Mouse (Mus musculus) forebrain, embryonic 11.5 days (tissue): Measurements from ENCODE around the gene Notch4. TPM values are rescaled to one million over a fixed set of nuclear protein-coding genes. Genes with fewer than 3 reads are reported as not detected.

ENCODE experiments used
- ATAC-seq: fragments of 200-750 bp; cut with Nextera tagmentation; replicated peaks from 2 replicates; pipeline ENCODE4 v1.8.0; 2017; ENCODE audit warnings: moderate TSS enrichment; ENCODE audit not compliant: low FRiP score
- DNase-seq: peaks from one replicate; pipeline ENCODE4 v3.0.0-alpha.2; 2017; ENCODE audit warnings: low spot score
- H3K27ac ChIP-seq: fragments of 300-500 bp; sonication (generic); 2 replicates; pipeline ENCODE4 v1.5.1; 2014; ENCODE audit warnings: low read depth, low read length
- H3K27me3 ChIP-seq: fragments of 300-500 bp; sonication (generic); 2 replicates; pipeline ENCODE4 v1.6.1; 2014; ENCODE audit warnings: mild to moderate bottlenecking, low read length, mixed read lengths; ENCODE audit not compliant: control insufficient read depth, insufficient read depth
- H3K36me3 ChIP-seq: fragments of 300-500 bp; sonication (generic); 2 replicates; pipeline ENCODE4 v1.6.1; 2014; ENCODE audit warnings: mild to moderate bottlenecking, low read length, moderate library complexity, mixed read lengths; ENCODE audit not compliant: control insufficient read depth, insufficient read depth
- H3K4me1 ChIP-seq: fragments of 300-500 bp; sonication (generic); replicated peaks from 2 replicates; pipeline ENCODE4 v1.6.1; 2014; ENCODE audit warnings: low read length, mixed read lengths; ENCODE audit not compliant: control insufficient read depth, insufficient read depth
- H3K4me2 ChIP-seq: fragments of 300-500 bp; sonication (generic); 2 replicates; pipeline ENCODE4 v1.6.1; 2014; ENCODE audit warnings: low read depth, mild to moderate bottlenecking, low read length, moderate library complexity, mixed read lengths; ENCODE audit not compliant: severe bottlenecking
- H3K4me3 ChIP-seq: fragments of 300-500 bp; sonication (generic); 2 replicates; pipeline ENCODE4 v1.5.1; 2014; ENCODE audit warnings: low read depth, low read length
- H3K9ac ChIP-seq: fragments of 300-500 bp; sonication (generic); 2 replicates; pipeline ENCODE4 v1.6.1; 2014; ENCODE audit warnings: low read length
- H3K9me3 ChIP-seq: fragments of 300-500 bp; sonication (generic); 2 replicates; pipeline ENCODE4 v1.6.1; 2016; ENCODE audit warnings: low read length, mixed read lengths; ENCODE audit not compliant: control insufficient read depth
- WGBS: fragments of 180-500 bp; shearing (Covaris S2); extraction: QIAGEN DNeasy Blood & Tissue Kit; methylation state at CpG from one replicate; pipeline ENCODE4 v1.1.7; 2014; 5-methylcytosine and 5-hydroxymethylcytosine counted together
- polyA plus RNA-seq: library from polyadenylated mRNA; unstranded; fragments of >200 nt; fragmentation: Nextera tagmentation; extraction: Ambion mirVana; gene quantifications from 2 replicates; pipeline ENCODE4 v1.2.1, GENCODE M21; 2014

Notch4 gene
- polyA plus RNA-seq, 1 experiment from 2014 or later: 5.9 TPM

DNA sequence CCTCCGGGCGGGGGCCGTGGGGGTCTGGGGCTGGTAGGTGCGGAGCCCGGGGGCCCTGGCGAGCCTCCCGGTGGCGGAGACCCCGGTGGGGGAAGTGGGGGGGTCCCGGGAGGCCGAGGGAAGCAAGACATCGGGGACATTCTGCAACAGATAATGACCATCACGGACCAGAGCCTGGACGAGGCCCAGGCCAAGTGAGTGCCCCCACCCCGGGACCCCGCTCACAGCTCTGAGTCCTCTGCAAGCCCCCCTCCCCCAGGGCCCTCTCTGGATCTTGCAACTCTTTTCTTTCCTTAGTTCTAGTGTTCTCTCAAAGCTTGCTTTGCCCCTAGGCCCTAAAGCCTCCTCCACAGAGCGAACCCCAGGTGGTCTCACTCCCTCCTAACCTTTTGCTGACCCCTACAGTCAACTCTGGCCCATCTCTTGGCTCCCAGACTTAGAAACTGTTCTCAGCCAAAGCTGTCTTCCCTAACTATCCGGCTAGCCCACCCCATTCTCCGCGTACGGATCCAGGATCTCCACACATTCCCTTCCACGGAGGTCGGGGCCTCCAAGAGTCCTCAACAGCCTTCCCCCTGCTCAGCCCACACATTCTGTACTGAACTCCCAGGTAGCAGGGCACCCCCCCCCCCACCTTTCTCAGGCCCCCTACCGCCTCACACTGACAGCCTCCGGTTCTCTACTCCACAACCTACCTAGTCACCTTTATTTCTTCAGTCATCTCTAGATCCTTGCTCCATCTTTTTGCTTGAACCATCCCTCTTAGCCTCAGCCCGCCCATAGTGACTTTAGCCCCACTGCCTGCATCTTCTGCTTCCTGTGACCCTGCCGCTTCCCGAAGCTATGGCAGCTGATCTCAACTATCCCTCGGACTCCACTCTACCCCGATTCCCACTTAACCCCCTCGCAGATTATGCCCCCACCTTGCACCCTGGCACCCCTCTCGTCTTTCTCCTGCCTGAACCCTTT is 28.8 kb downstream of the Notch4 start:
- WGBS: 1% methylated on average over 31 of the region's 32 CpGs
- Histone ChIP-seq H3K27me3 (no peaks in the 10 kb centered on the region), H3K4me1 (peaks cover 32% of the 10 kb centered on the region), H3K9me3 (no peaks in the 10 kb centered on the region), H3K4me2 (peak overlapping the region; percentile 95), H3K36me3 (peaks cover 4% of the 10 kb centered on the region), H3K27ac (peak overlapping the region; percentile 100), H3K4me3 (peak overlapping the region; percentile 85), H3K9ac (peak overlapping the region; percentile 99)
- DNase-seq: peak; percentile 73
- ATAC-seq: peak; percentile 22; the same call in 1 of the 2 replicates

DNA sequence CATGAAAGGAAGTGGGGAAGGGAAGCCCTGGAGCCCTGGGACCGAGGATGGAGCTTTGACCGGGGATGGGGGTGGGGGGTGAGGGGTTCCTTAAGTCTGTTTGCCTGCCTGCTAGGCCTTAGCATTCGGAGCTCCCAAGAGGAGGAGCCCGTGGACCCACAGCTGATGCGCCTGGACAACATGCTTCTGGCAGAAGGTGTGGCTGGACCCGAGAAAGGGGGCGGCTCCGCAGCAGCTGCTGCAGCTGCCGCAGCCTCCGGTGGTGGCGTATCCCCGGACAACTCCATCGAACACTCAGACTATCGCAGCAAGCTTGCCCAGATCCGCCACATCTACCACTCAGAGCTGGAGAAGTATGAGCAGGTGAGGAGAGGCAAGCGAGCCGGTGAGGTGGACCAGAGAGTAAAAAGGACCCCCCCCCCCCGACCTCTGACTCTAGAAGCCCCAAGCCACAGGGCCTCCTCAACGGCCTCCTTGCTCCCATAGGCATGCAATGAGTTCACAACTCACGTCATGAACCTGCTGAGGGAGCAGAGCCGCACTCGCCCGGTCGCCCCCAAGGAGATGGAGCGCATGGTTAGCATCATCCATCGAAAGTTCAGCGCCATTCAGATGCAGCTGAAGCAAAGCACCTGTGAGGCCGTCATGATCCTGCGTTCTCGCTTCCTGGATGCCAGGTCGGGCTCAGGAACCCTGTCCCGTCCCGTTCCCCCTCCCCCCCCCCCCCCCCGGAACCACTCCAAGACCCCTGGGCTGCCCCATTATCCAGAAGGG is 29.9 kb downstream of the Notch4 start:
- H3K4me2 ChIP-seq: peak overlapping the region; percentile 95
- H3K27ac ChIP-seq: peak overlapping the region; percentile 27; the same call in 1 of the 2 replicates
- peak overlapping the region; percentile 85 for H3K4me3 ChIP-seq
- H3K27me3 ChIP-seq: no peaks in the 10 kb centered on the region
- 55% methylated on average over 32 of the region's 34 CpGs for WGBS
- H3K36me3 ChIP-seq: peaks cover 4% of the 10 kb centered on the region
- no peak for ATAC-seq
- H3K9ac ChIP-seq: peak overlapping the region; percentile 99
- DNase-seq: peak; percentile 67
- H3K9me3 ChIP-seq: no peaks in the 10 kb centered on the region
- H3K4me1 ChIP-seq: peaks cover 27% of the 10 kb centered on the region

GRCm38 (mm10) chr17:34596098-34596497 is 32.0 kb downstream of the Notch4 start:
- 82% methylated on average over 8 of the region's 8 CpGs for WGBS
- Histone ChIP-seq H3K27ac (no peak overlapping the region), H3K9me3 (no peaks in the 10 kb centered on the region), H3K4me3 (no peak overlapping the region), H3K9ac (no peak overlapping the region), H3K36me3 (peaks cover 8% of the 10 kb centered on the region), H3K4me2 (no peak overlapping the region), H3K27me3 (no peaks in the 10 kb centered on the region), H3K4me1 (peaks cover 11% of the 10 kb centered on the region)
- DNase-seq (no peak), ATAC-seq (no peak)

DNA sequence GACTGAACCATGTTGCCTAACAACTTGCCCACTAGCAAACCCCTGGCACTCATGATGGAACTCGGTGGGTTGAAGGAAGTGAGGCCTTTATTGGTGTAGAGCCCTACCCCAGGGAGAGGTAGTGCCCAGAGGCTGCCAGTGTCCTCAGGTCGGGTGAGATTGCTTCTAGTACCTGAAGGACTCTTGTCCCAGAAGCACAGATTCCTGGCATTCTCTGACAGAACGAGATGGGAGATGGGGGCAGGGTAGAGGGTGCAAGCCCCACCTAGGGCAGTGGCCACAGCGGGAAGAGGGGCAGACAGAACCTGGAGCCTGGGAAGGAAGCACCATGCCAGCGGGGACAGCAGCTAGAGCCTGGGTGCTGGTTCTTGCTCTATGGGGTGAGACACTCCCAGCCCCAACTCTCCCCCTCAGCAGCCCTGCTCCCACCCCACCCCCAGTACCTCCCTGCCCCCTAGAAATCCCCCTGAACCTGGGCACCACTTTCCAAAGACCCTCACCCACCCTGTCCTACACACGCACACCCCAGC is 33.6 kb downstream of the Notch4 start, which contains the start of gene Ager:
TSS of gene Ager (plus strand) at position 297 of the 530 bp plus-strand sequence.
- Histone ChIP-seq H3K36me3 (peaks cover 8% of the 10 kb centered on the region), H3K4me1 (peaks cover 11% of the 10 kb centered on the region), H3K4me2 (no peak within 1 kb of the TSS), H3K27me3 (no peaks in the 10 kb centered on the region), H3K27ac (no peak within 1 kb of the TSS), H3K9me3 (no peaks in the 10 kb centered on the region), H3K9ac (peak within 1 kb of the TSS; percentile 3; the same call in 1 of the 2 replicates), H3K4me3 (no peak within 1 kb of the TSS)
- ATAC-seq (no peak), DNase-seq (no peak)
- 20% methylated on average over 6 of the region's 6 CpGs for WGBS

- ATAC-seq: no peak
- no peak overlapping the region for H3K27ac ChIP-seq
- no peak overlapping the region for H3K9ac ChIP-seq
- no peaks in the 10 kb centered on the region for H3K27me3 ChIP-seq
- WGBS: 78% methylated on average over 9 of the region's 9 CpGs
- H3K4me1 ChIP-seq: peaks cover 15% of the 10 kb centered on the region
- DNase-seq: no peak
- no peak overlapping the region for H3K4me3 ChIP-seq
- H3K9me3 ChIP-seq: no peaks in the 10 kb centered on the region
- H3K4me2 ChIP-seq: no peak overlapping the region
- H3K36me3 ChIP-seq: peaks cover 8% of the 10 kb centered on the region
Observed at GRCm38 (mm10) chr17:34599891-34600290, 35.8 kb downstream of the Notch4 start.

GRCm38 (mm10) chr17:34601796-34602195 is 37.7 kb downstream of the Notch4 start:
- 90% methylated on average over 12 of the region's 12 CpGs for WGBS
- Histone ChIP-seq H3K4me2 (no peak overlapping the region), H3K36me3 (peaks cover 4% of the 10 kb centered on the region; the same call in 1 of the 2 replicates), H3K4me1 (peaks cover 20% of the 10 kb centered on the region), H3K4me3 (no peak overlapping the region), H3K9me3 (no peaks in the 10 kb centered on the region), H3K27me3 (no peaks in the 10 kb centered on the region), H3K9ac (no peak overlapping the region), H3K27ac (no peak overlapping the region)
- no peak for DNase-seq
- ATAC-seq: no peak

DNA sequence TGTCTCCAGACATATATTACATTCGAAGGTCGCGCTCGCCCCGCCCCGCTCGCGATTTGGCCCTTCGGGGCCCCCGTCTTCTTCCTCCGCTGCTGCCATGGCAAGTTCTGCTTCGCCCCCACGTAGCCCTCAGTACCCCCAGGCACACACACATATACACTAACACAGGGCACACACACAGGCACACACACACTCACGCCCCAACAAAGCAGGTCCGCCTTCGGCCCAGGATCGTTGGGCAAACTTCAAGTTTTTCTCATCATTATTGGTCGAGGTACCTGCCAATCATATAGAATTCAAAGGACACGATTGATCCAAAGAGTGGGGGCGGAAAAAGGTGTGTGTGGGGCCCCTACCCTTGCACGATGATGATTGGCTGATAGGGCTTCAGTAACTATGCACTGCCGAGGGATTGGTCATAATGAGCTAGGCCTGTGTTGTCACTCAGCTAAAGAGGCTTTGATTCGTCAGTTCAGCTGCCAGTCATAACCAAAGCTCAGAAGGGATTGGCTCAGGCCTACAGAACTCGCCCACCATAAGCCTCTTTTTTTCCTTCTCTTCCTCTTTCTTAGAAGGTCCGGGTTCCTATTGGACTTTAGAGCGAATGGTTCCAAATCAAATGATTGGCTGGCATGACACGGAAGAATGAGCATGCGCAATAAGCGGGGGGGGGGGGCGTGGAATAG is 39.5 kb downstream of the Notch4 start, which contains the start of gene Rnf5:
TSS of gene Rnf5 (minus strand) at position 316 of the 686 bp plus-strand sequence.
- ATAC-seq: peak; percentile 96
- H3K27me3 ChIP-seq: no peaks in the 10 kb centered on the region
- WGBS: under 1% methylated on average over 30 of the region's 30 CpGs
- peaks cover 23% of the 10 kb centered on the region for H3K4me1 ChIP-seq
- H3K9me3 ChIP-seq: no peaks in the 10 kb centered on the region
- peak within 1 kb of the TSS; percentile 94 for H3K9ac ChIP-seq
- H3K27ac ChIP-seq: peak within 1 kb of the TSS; percentile 87
- peak within 1 kb of the TSS; percentile 97 for H3K4me2 ChIP-seq
- H3K4me3 ChIP-seq: peak within 1 kb of the TSS; percentile 98
- no peak for DNase-seq
- peaks cover 4% of the 10 kb centered on the region; the same call in 1 of the 2 replicates for H3K36me3 ChIP-seq
